Mouse (Mus musculus): Measurements from ENCODE around the gene Dmap1. TPM values are rescaled to one million over a fixed set of nuclear protein-coding genes. Genes with fewer than 3 reads are reported as not detected.

Dmap1 gene
- total and polyA plus RNA-seq, 3 experiments = 45.2 to 69.7 TPM; not detected in 1

- DNase-seq (ENCODE audit: low read depth, low spot score) = no peak
- TF ChIP-seq E2F4 (IDR thresholded peaks at IDR 0.05; ENCODE audit: borderline replicate concordance, low read depth, low read length) (no peak), EP300 (IDR thresholded peaks at IDR 0.05; ENCODE audit: low read depth in 1 of 2, low read length in 2 of 2) (no peak), ZMIZ1 (IDR thresholded peaks at IDR 0.05; ENCODE audit: low read depth, low read length) (no peak), NELFE (IDR thresholded peaks at IDR 0.05; ENCODE audit: low read depth, low read length) (no peak), MEF2A (IDR thresholded peaks at IDR 0.05; ENCODE audit: extremely low read depth, insufficient replicate concordance, low read depth, low read length, poor library complexity, severe bottlenecking) (no peak), BHLHE40 (IDR thresholded peaks at IDR 0.05; ENCODE audit: borderline replicate concordance, low read depth, low read length) (no peak), POLR2AphosphoS2 (IDR thresholded peaks at IDR 0.05; ENCODE audit: low read length) (no peak), SIN3A (IDR thresholded peaks at IDR 0.05; ENCODE audit: low read length) (no peak), POLR2AphosphoS5 (IDR thresholded peaks at IDR 0.05; ENCODE audit: borderline replicate concordance, low read depth, low read length) (no peak), USF2 (IDR thresholded peaks at IDR 0.05; ENCODE audit: borderline replicate concordance in 1 of 2, insufficient read depth in 1 of 2, low read depth in 1 of 2, low read length in 2 of 2) (no peak), ELF1 (IDR thresholded peaks at IDR 0.05; ENCODE audit: low read depth, low read length) (no peak)
- no peaks in the 10 kb centered on the region for H3K9me3 ChIP-seq (replicated peaks; ENCODE audit: insufficient read depth, low read length)
- H3K9ac ChIP-seq (ENCODE audit: control insufficient read depth, low read depth, low read length, poor library complexity, severe bottlenecking) = no peak overlapping the region
- H3K36me3 ChIP-seq (ENCODE audit: control insufficient read depth in 1 of 2, insufficient read depth in 2 of 2, low read length in 2 of 2) = peaks cover 0 to 22% of the 10 kb centered on the region in 2 experiments; a peak in 3 of 4 replicates
- H3K27me3 ChIP-seq (ENCODE audit: control insufficient read depth in 1 of 2, insufficient read depth in 2 of 2, low read length in 2 of 2) = no peaks in the 10 kb centered on the region
- no peak overlapping the region for H3K4me3 ChIP-seq (ENCODE audit: control insufficient read depth in 1 of 2, insufficient read depth in 1 of 2, low read depth in 2 of 2, low read length in 2 of 2)
- H3K27ac ChIP-seq (ENCODE audit: control insufficient read depth, low read depth, low read length) = no peak overlapping the region
- peaks cover 9 to 32% of the 10 kb centered on the region in 2 experiments for H3K4me1 ChIP-seq (ENCODE audit: control insufficient read depth in 1 of 2, insufficient read depth in 2 of 2, low read length in 2 of 2)
- H3K79me2 ChIP-seq (ENCODE audit: control insufficient read depth, insufficient read depth, low read length, poor library complexity) = no peaks in the 10 kb centered on the region
Observed at GRCm38 (mm10) chr4:117645859-117646258, 36.2 kb downstream of the Dmap1 start.

- TF ChIP-seq MXI1 (IDR thresholded peaks at IDR 0.05; ENCODE audit: low read depth, low read length) = no peak
- no peak for TF ChIP-seq TBP (IDR thresholded peaks at IDR 0.05; ENCODE audit: low read depth, low read length)
- no peak for TF ChIP-seq RCOR1 (IDR thresholded peaks at IDR 0.05; ENCODE audit: low read depth, low read length)
- TF ChIP-seq MAX (IDR thresholded peaks at IDR 0.05; ENCODE audit: low read length) = no peak
- TF ChIP-seq CTCF (IDR thresholded peaks at IDR 0.05 in 2 of 3, conservative IDR thresholded peaks at IDR 0.05 in 1 of 3; ENCODE audit: control insufficient read depth in 1 of 3, insufficient read depth in 1 of 3, low read depth in 2 of 3, low read length in 3 of 3, poor library complexity in 1 of 3, severe bottlenecking in 1 of 3) = no peak
- TF ChIP-seq SIN3A (IDR thresholded peaks at IDR 0.05; ENCODE audit: low read length) = no peak
- no peak for TF ChIP-seq TCF12 (IDR thresholded peaks at IDR 0.05; ENCODE audit: low read depth, low read length)
- no peak for DNase-seq (ENCODE audit: low read depth, low spot score)
- H3K27ac ChIP-seq (ENCODE audit: control insufficient read depth, low read depth, low read length) = no peak overlapping the region
- peaks cover 0 to 22% of the 10 kb centered on the region in 2 experiments; a peak in 3 of 4 replicates for H3K36me3 ChIP-seq (ENCODE audit: control insufficient read depth in 1 of 2, insufficient read depth in 2 of 2, low read length in 2 of 2)
- H3K79me2 ChIP-seq (ENCODE audit: control insufficient read depth, insufficient read depth, low read length, poor library complexity) = no peaks in the 10 kb centered on the region
- H3K9me3 ChIP-seq (replicated peaks; ENCODE audit: insufficient read depth, low read length) = no peaks in the 10 kb centered on the region
- no peak overlapping the region for H3K9ac ChIP-seq (ENCODE audit: control insufficient read depth, low read depth, low read length, poor library complexity, severe bottlenecking)
- no peaks in the 10 kb centered on the region for H3K27me3 ChIP-seq (ENCODE audit: control insufficient read depth in 1 of 2, insufficient read depth in 2 of 2, low read length in 2 of 2)
- peaks cover 9 to 34% of the 10 kb centered on the region in 2 experiments for H3K4me1 ChIP-seq (ENCODE audit: control insufficient read depth in 1 of 2, insufficient read depth in 2 of 2, low read length in 2 of 2)
- no peak overlapping the region for H3K4me3 ChIP-seq (ENCODE audit: control insufficient read depth in 1 of 2, insufficient read depth in 1 of 2, low read depth in 2 of 2, low read length in 2 of 2)
Observed at GRCm38 (mm10) chr4:117645031-117645435, 37.0 kb downstream of the Dmap1 start.

Data from MEL (cell line).